Mouse (Mus musculus) myocyte (in vitro differentiated cells): ENCODE measurements around the gene Dtx3.

ENCODE experiments used
- MYOG ChIP-seq, 3 experiments: IDR thresholded peaks; one replicate each; pipeline ENCODE4 v1.6.1; 2011; ENCODE audit warnings: control low read depth in 2 of 3, low read depth in 2 of 3, mild to moderate bottlenecking in 2 of 3; ENCODE audit not compliant: insufficient read length in 2 of 3, control insufficient read depth in 1 of 3, insufficient read depth in 1 of 3
- POLR2A ChIP-seq: IDR thresholded peaks from one replicate; pipeline ENCODE4 v1.6.1; 2011; ENCODE audit warnings: low read depth, mild to moderate bottlenecking, control low read depth, moderate library complexity; ENCODE audit not compliant: insufficient read length
- REST ChIP-seq: IDR thresholded peaks from one replicate; pipeline ENCODE4 v1.6.1; 2011; ENCODE audit warnings: mild to moderate bottlenecking, control low read depth, moderate library complexity; ENCODE audit not compliant: insufficient read depth, insufficient read length
- USF1 ChIP-seq: IDR thresholded peaks from one replicate; pipeline ENCODE4 v1.6.1; 2011; ENCODE audit warnings: low read depth, mild to moderate bottlenecking, control low read depth, moderate library complexity

DNA sequence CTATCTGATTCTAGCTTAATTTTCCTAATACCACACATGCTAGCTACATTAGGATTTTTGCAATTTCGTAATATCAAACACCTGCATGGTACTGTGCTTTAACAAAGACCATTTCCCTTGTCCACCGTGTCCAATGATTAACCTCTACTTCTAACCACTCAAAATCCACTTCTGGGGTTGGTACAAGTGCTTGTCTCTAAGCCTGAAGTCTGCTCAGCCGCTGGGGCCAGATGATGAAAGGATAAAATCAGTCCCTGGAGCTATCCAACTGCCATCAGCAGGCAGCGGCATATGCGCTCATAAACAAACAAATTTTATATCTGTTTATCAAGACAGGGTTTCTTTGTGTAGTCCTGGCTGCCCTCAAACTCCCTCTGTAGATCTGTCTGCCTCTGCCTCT lies 9.1 kb upstream of the Dtx3 start:
- no peak for TF ChIP-seq POLR2A
- TF ChIP-seq REST = no peak
- TF ChIP-seq USF1 = no peak
- no peak for TF ChIP-seq MYOG (IDR thresholded peaks at IDR 0.05; ENCODE audit: control insufficient read depth in 1 of 3, insufficient read depth in 1 of 3, insufficient read length in 2 of 3, low read depth in 2 of 3)
